Comparison of ENCODE assay signal across 8 mouse cellular contexts in genomic region chr4:46633565-46633964, GRCm38 (mm10). TPM values are rescaled to one million over a fixed set of nuclear protein-coding genes. Genes with fewer than 3 reads are reported as not detected.
A peak's percentile ranks its signal among the peaks of the same experiment; 100 is the strongest.
DNase-seq lines count a peak whose midpoint lies in the region; ATAC-seq and TF ChIP-seq lines count a peak whose summit lies in the region.
"Not testable (repeated sequence)": the region's sequence is repeated elsewhere in the genome, so short reads cannot be mapped to it uniquely, and the experiment has no call there.
"Had no signal": no experiment of that assay in that cellular context is flagged by ENCODE, and none has a peak within 500 bp of the region (broad histone marks: within the 10 kb centered on the region; RNA-seq: fewer than 3 reads in every experiment).

No protein-coding gene starts in this region.

- ATAC-seq in intestine, embryonic 15.5 days: peak; percentile 48
- ATAC-seq in intestine, postnatal 0 days: peak; percentile 57
- not testable (repeated sequence) for ATAC-seq in lung, embryonic 14.5 days (ENCODE audit: insufficient read depth)
- ATAC-seq in lung, postnatal 0 days: peak; percentile 56
- ATAC-seq in stomach, embryonic 16.5 days (ENCODE audit: insufficient read depth, low FRiP score): peak; percentile 62; the same call in 1 of the 2 replicates

- H3K9me3 ChIP-seq in intestine, embryonic 15.5 days; intestine, postnatal 0 days (ENCODE audit: control insufficient read depth); lung, embryonic 14.5 days (ENCODE audit: low read depth, low read length); lung, postnatal 0 days (ENCODE audit: low read length); stomach, embryonic 16.5 days (replicated peaks; ENCODE audit: control insufficient read depth, low read length): not testable (repeated sequence)

- not testable (repeated sequence) for H3K4me1 ChIP-seq in intestine, embryonic 15.5 days (replicated peaks); intestine, postnatal 0 days (replicated peaks; ENCODE audit: control insufficient read depth, insufficient read depth, low read length); lung, embryonic 14.5 days (ENCODE audit: insufficient read depth); lung, postnatal 0 days (ENCODE audit: insufficient read depth, low read depth, low read length); stomach, embryonic 16.5 days (ENCODE audit: control insufficient read depth, insufficient read depth, low read length)

- not testable (repeated sequence) for H3K9ac ChIP-seq in intestine, embryonic 15.5 days; intestine, postnatal 0 days (ENCODE audit: low read depth, low read length); lung, embryonic 14.5 days; lung, postnatal 0 days (replicated peaks; ENCODE audit: low read depth); stomach, embryonic 16.5 days (ENCODE audit: low read length)

- not testable (repeated sequence) for H3K27me3 ChIP-seq in intestine, embryonic 15.5 days (replicated peaks); intestine, postnatal 0 days (replicated peaks; ENCODE audit: control insufficient read depth, insufficient read depth, low read length); lung, embryonic 14.5 days (ENCODE audit: insufficient read depth, low read length); lung, postnatal 0 days (replicated peaks; ENCODE audit: insufficient read depth, low read length); stomach, embryonic 16.5 days (ENCODE audit: control insufficient read depth, insufficient read depth, low read length)

- WGBS in intestine, embryonic 15.5 days: 66% methylated on average over 6 of the region's 6 CpGs
- WGBS in intestine, postnatal 0 days: 55% methylated on average over 6 of the region's 6 CpGs
- WGBS in lung, embryonic 14.5 days: 57% methylated on average over 6 of the region's 6 CpGs
- 67% methylated on average over 6 of the region's 6 CpGs for WGBS in lung, postnatal 0 days
- WGBS in stomach, embryonic 16.5 days: 59% methylated on average over 6 of the region's 6 CpGs

- H3K27ac ChIP-seq in intestine, embryonic 15.5 days; intestine, postnatal 0 days (ENCODE audit: low read depth, low read length); lung, embryonic 14.5 days (ENCODE audit: low read depth); lung, postnatal 0 days (ENCODE audit: low read length): not testable (repeated sequence)
- peak overlapping the region; percentile 62; the same call in 1 of the 2 replicates for H3K27ac ChIP-seq in stomach, embryonic 16.5 days (ENCODE audit: low read length)

- not testable (repeated sequence) for TF ChIP-seq CTCF in intestine, postnatal 0 days (IDR thresholded peaks at IDR 0.05; ENCODE audit: low read depth); lung, embryonic 14.5 days (IDR thresholded peaks at IDR 0.05; ENCODE audit: low read depth); lung, postnatal 0 days (IDR thresholded peaks at IDR 0.05)

- H3K4me3 ChIP-seq in intestine, embryonic 15.5 days (replicated peaks); intestine, postnatal 0 days (ENCODE audit: low read depth, low read length); lung, embryonic 14.5 days (ENCODE audit: low read depth, low read length); lung, postnatal 0 days (ENCODE audit: low read depth, low read length); stomach, embryonic 16.5 days (replicated peaks; ENCODE audit: low read length): not testable (repeated sequence)

- TF ChIP-seq EP300 in lung, postnatal 0 days (IDR thresholded peaks at IDR 0.05): not testable (repeated sequence)

- H3K4me2 ChIP-seq in intestine, embryonic 15.5 days (replicated peaks); intestine, postnatal 0 days (replicated peaks; ENCODE audit: low read depth); lung, embryonic 14.5 days; lung, postnatal 0 days (replicated peaks; ENCODE audit: low read depth, low read length); stomach, embryonic 16.5 days (ENCODE audit: low read depth, low read length): not testable (repeated sequence)

- DNase-seq in brain, adult 2 months (ENCODE audit: low read depth, low spot score): peak; percentile 23
- DNase-seq in lung, embryonic 14.5 days: peak; percentile 21
- DNase-seq in lung, postnatal 0 days (ENCODE audit: low spot score): peak; percentile 60
- peak; percentile 32 for DNase-seq in urinary bladder, postnatal 14 days (ENCODE audit: low spot score)

- H3K36me3 ChIP-seq in intestine, embryonic 15.5 days; intestine, postnatal 0 days (ENCODE audit: control insufficient read depth, insufficient read depth); lung, embryonic 14.5 days (ENCODE audit: insufficient read depth); lung, postnatal 0 days (ENCODE audit: insufficient read depth, low read length); stomach, embryonic 16.5 days (ENCODE audit: control insufficient read depth, insufficient read depth, low read length): not testable (repeated sequence)

RNA-seq across cellular contexts. Expression of gene Tbc1d2, which starts 16.4 kb away (rescaled TPM):
- polyA plus RNA-seq in intestine, embryonic 15.5 days (2015; fragmentation: Nextera tagmentation; extraction: Ambion mirVana): 6.0 and 6.3 TPM in 2 replicates
- 5.1 and 5.2 TPM in 2 replicates for polyA plus RNA-seq in intestine, postnatal 0 days (2015; fragmentation: Nextera tagmentation; extraction: Ambion mirVana)
- polyA plus RNA-seq in lung, embryonic 14.5 days (2014; fragmentation: Nextera tagmentation; extraction: Ambion mirVana): 3.2 and 3.5 TPM in 2 replicates
- 6.7 and 6.9 TPM in 2 replicates for polyA plus RNA-seq in lung, postnatal 0 days (2015; fragmentation: Nextera tagmentation; extraction: Ambion mirVana)
- 2.9 and 3.1 TPM in 2 replicates for polyA plus RNA-seq in stomach, embryonic 16.5 days (2015; fragmentation: Nextera tagmentation; extraction: Ambion mirVana)
- polyA plus RNA-seq: G1E had no signal

RNA-seq across cellular contexts. Expression of gene Coro2a, which starts 31.6 kb away (rescaled TPM):
- polyA plus RNA-seq in intestine, embryonic 15.5 days (2015; fragmentation: Nextera tagmentation; extraction: Ambion mirVana): 66.0 and 68.3 TPM in 2 replicates
- 53.0 and 59.7 TPM in 2 replicates for polyA plus RNA-seq in intestine, postnatal 0 days (2015; fragmentation: Nextera tagmentation; extraction: Ambion mirVana)
- polyA plus RNA-seq in lung, embryonic 14.5 days (2014; fragmentation: Nextera tagmentation; extraction: Ambion mirVana): 2.6 and 3.3 TPM in 2 replicates
- polyA plus RNA-seq in lung, postnatal 0 days (2015; fragmentation: Nextera tagmentation; extraction: Ambion mirVana): 2.3 and 2.5 TPM in 2 replicates
- 26.4 and 27.1 TPM in 2 replicates for polyA plus RNA-seq in stomach, embryonic 16.5 days (2015; fragmentation: Nextera tagmentation; extraction: Ambion mirVana)
